Mouse (Mus musculus) large intestine, adult 2 months (tissue): ENCODE results near the gene Pkp2. TPM values are rescaled to one million over a fixed set of nuclear protein-coding genes. Genes with fewer than 3 reads are reported as not detected.

Experiments used
- DNase-seq: peaks from one replicate; pipeline ENCODE4 v3.0.0-alpha.2; 2012; ENCODE audit warnings: low read depth, low spot score
- WGBS: fragments of 180-500 bp; shearing (Covaris S2); methylation state at CpG from one replicate; pipeline ENCODE4 v1.1.7; 2018; 5-methylcytosine and 5-hydroxymethylcytosine counted together
- polyA plus RNA-seq: library from polyadenylated mRNA; depleted of rRNA; stranded (reverse); fragments of >200 nt; gene quantifications from 2 replicates; pipeline ENCODE4 v1.2.3, GENCODE M21; 2012; rRNA removed

Pkp2 gene
- polyA plus RNA-seq, 1 experiment: 17.9 TPM

GRCm38 (mm10) chr16:16255874-16256273, 42.8 kb downstream of the Pkp2 start:
- WGBS: 79% methylated on average over 7 of the region's 7 CpGs

GRCm38 (mm10) chr16:16256672-16257071, 43.6 kb downstream of the Pkp2 start:
- 71% methylated on average over 1 of the region's 1 CpGs for WGBS
- DNase-seq: no peak

More at GRCm38 (mm10) chr16:16255874-16256273, 42.8 kb downstream of the Pkp2 start:
- no peak for DNase-seq

DNA sequence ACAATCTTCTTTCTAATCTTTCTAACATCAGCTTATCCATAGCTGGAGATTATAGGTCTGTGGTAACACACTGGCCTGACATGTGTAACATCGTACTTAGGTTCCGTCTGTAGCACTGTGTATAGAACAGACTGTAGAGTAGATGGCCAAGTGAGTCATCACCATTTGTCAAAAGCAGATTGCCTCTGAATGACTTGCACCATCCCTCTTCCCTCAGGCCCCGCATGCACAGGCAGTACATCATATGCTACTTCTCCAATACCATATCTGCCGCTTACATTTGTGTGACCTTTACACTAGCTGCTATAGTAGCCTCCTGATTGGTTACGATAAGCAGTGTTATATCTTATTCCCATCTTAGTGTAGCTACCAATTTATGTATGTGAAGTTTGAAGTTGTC, 47.8 kb downstream of the Pkp2 start:
- WGBS: 94% methylated on average over 5 of the region's 5 CpGs
- DNase-seq: no peak

- 78% methylated on average over 6 of the region's 6 CpGs for WGBS
- DNase-seq: no peak
Observed at GRCm38 (mm10) chr16:16261481-16261880, 48.4 kb downstream of the Pkp2 start.

GRCm38 (mm10) chr16:16262436-16262835, 49.3 kb downstream of the Pkp2 start:
- WGBS: 93% methylated on average over 3 of the region's 3 CpGs

GRCm38 (mm10) chr16:16272978-16273377, 59.9 kb downstream of the Pkp2 start:
- no peak for DNase-seq
- 75% methylated on average over 3 of the region's 3 CpGs for WGBS

More at GRCm38 (mm10) chr16:16262436-16262835, 49.3 kb downstream of the Pkp2 start:
- no peak for DNase-seq

DNA sequence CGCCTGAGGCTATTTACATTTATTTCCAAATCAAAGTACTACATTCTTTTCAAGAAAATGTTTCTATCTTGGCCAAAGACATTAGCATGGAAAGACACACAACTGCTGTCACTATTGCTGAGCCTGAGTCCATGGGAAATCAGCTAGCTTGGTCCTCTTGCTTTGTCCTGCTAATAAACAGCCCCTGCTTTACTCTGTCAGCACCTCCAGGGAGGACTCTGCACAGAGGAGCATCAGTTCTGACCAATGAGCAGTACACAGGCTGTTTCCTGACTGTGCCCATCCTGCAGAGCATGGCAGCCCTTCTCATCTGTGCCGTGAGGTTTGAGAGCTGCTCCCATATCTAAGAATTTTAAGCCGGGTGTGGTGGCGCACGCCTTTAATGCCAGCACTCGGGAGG, 60.6 kb downstream of the Pkp2 start:
- WGBS: 85% methylated on average over 6 of the region's 6 CpGs
- DNase-seq: no peak

GRCm38 (mm10) chr16:16302369-16303137, 89.4 kb downstream of the Pkp2 start, which contains the start of gene Yars2:
Yars2 (plus strand) TSS chr16:16302965.
- peak; percentile 74 for DNase-seq
- under 1% methylated on average over 50 of the region's 50 CpGs for WGBS

DNA sequence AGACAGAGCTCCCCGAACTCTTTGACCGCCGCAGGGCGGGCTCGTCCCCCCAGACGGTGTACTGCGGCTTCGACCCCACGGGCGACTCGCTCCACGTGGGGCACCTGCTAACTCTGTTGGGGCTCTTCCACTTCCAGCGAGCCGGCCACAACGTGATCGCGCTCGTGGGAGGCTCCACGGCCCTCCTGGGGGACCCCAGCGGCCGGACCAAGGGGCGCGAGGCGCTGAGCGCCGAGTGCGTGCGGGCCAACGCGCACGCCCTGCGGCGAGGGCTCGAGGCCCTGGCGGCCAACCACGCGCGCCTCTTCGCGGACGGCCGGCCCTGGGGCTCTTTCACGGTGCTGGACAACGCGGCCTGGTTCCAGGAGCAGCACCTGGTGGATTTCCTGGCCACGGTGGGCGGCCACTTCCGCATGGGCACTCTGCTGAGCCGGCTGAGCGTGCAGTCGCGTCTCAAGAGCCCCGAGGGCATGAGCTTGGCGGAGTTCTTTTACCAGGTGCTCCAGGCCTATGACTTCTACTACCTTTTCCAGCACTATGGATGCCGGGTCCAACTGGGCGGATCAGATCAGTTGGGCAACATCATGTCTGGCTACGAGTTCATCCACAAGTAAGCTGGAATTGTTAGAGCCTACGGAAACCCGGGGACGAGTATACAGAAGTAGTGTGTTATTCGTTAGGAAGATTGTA, 90.2 kb downstream of the Pkp2 start:
- DNase-seq: no peak
- WGBS: under 1% methylated on average over 61 of the region's 61 CpGs

GRCm38 (mm10) chr16:16303888-16304287, 90.8 kb downstream of the Pkp2 start:
- 19% methylated on average over 7 of the region's 7 CpGs for WGBS
- no peak for DNase-seq

- WGBS: 83% methylated on average over 5 of the region's 5 CpGs
- DNase-seq: no peak
Observed at GRCm38 (mm10) chr16:16311319-16311718, 98.2 kb downstream of the Pkp2 start.

Other genes starting within 250 kb of the Pkp2 start
- gene Yars2, start 89.6 kb downstream of the Pkp2 start, polyA plus RNA-seq: 18.2 and 19.7 TPM in 2 replicates
- gene Dnm1l, start 145.6 kb downstream of the Pkp2 start, polyA plus RNA-seq: 7.0 and 10.9 TPM in 2 replicates